Mouse (Mus musculus) gastrocnemius, adult 2 months (tissue): ENCODE data around the gene Pate2. TPM values are rescaled to one million over a fixed set of nuclear protein-coding genes. Genes with fewer than 3 reads are reported as not detected.
"Not testable (repeated sequence)": the region's sequence is repeated elsewhere in the genome, so short reads cannot be mapped to it uniquely, and the experiment has no call there.

Experiments used
- DNase-seq: peaks from one replicate; pipeline ENCODE4 v3.0.0; 2022
- H3K27ac ChIP-seq: fragments of 200-600 bp; 2 replicates; pipeline ENCODE4 v1.8.1; 2022; ENCODE audit warnings: mild to moderate bottlenecking
- H3K4me3 ChIP-seq: fragments of 200-600 bp; 2 replicates; pipeline ENCODE4 v1.8.1; 2022; ENCODE audit warnings: mild to moderate bottlenecking, moderate library complexity
- CTCF ChIP-seq: fragments of 200-600 bp; IDR thresholded peaks from 2 replicates; pipeline ENCODE4 v1.8.1; 2022; ENCODE audit warnings: antibody characterized with exemption, mild to moderate bottlenecking, moderate library complexity
- intact Hi-C: fragments of 180-260 bp; cut with DNase I; formaldehyde crosslinking; loops from one replicate; pipeline ENCODE4 v1.15.1; 2025
- total RNA-seq, 2 experiments: library from RNA; stranded (reverse); gene quantifications; 2 replicates each; pipeline ENCODE4 v1.2.3; 2021

The Pate2 gene
- total RNA-seq, 2 experiments from 2014 or later = not detected

DNA sequence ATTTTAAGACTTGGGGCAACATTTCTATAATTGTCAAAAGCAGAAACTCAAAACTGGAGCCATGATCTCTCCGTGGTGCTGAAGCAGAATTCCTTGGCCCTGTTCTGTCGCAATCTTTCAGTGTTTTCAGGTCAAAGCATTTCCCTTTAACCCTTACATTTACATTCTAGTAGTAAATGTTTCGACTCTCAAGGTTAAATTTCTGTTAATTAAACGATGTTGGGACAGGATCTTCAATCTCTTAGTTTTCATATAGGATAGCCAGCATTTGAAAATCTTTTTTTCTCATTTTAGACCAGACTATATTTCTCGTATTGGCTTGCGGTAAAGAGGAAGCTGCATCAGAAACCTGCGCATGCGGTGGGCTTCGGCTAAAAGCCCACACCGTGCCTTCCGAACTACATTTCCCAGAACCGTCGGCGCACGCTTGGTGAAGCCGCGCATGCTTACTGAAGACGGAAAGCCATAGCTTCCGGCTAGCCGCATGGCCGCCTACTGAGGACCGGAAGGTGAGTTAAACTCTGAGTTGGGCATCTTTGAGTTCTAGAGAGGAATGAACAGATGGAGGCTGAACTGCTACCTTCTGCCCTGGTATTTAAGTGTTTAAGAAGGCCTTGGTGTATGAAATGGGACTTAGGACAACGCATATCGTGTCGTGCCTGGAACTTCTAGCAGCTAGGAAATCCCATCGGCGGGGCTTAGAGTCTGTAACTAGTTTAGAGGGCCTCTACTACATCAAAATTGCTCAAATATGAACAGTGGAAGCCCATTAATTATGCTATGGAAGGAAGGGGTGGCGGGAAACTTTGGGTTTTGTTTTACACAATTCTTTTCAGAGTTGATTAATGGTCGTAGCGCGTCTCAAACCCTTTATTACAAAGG lies 10.8 kb upstream of the Pate2 start:
- peak; percentile 80 for DNase-seq
- intact Hi-C loops = loop anchor here (10.0 kb wide), 1 partner anchor 604 kb away; no protein-coding TSS in a partner anchor
- peak overlapping the region; percentile 89 for H3K4me3 ChIP-seq
- H3K27ac ChIP-seq = peak overlapping the region; percentile 82
- TF ChIP-seq CTCF = no peak

DNA sequence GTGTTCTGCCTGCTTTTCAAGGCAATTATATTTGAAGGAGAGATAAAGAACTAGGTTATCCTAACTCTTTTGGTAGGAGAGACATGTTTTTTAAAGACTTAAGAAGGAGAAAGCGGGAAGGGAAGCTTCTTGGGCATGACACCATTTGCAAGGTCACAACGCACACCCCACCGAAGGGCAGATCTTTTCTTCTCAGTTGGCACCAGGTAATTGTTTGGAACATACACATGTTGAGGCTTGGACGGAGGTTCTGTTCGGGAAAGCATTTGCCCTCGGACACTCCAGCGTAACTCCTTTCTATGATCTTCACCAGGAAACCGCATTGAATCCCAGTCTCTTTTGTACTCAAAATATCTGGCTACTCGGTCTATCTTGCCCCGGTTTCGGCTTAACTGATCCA lies 9.0 kb upstream of the Pate2 start:
- intact Hi-C loops = no loop called here
- TF ChIP-seq CTCF = no peak
- H3K27ac ChIP-seq = no peak overlapping the region
- DNase-seq = no peak
- H3K4me3 ChIP-seq = no peak overlapping the region

DNA sequence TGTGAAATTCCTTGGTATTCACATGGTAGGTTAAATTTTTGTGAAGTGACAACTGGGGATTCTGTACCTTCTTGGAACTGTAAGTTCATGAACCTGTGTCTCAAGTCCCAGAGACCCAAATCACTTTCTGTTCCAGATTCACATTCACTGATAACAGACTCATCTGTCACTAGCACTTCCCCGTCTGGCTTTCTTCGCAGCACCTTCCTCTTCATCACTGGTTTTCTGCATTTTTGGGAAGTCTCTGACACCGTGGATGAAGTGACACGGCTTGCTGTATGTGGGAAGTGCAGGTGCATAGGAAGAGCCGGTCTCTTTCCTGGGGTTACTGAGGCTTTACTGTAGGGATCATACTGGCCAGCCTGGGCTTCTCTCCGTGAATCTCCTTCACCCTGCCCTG lies 8.5 kb upstream of the Pate2 start:
- no peak overlapping the region for H3K27ac ChIP-seq
- no peak for DNase-seq
- TF ChIP-seq CTCF = no peak
- H3K4me3 ChIP-seq = no peak overlapping the region
- intact Hi-C loops = no loop called here

DNA sequence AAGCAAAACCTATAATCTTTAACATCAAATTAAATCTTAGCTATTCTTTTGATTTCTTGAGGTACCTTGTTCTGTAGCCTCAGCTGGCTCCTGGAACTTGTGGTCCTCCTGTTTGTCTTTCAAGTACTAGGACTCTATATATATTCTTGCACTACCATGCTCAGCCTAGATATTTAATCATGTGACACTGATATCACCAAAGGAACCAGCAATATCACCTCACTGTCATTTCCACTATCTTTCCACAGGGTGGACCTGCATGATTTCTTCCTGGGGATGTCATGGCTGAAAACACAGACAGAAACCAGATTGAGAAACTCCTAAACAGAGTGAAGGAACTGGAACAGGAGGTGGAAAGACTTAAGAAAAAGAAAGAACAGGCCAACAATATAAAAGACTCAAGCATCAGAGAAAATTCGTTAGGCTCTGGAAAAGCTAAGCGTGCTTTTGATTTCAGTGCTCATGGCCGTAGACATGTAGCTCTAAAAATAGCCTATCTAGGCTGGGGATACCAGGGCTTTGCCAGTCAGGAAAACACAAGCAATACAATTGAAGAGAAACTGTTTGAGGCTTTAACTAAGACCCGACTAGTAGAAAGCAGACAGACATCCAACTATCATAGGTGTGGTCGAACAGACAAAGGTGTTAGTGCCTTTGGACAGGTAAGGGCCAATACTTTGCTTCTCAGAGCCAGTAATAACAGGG lies 5.4 kb upstream of the Pate2 start:
- Histone ChIP-seq H3K4me3 (no peak overlapping the region), H3K27ac (no peak overlapping the region)
- intact Hi-C loops = no loop called here
- TF ChIP-seq CTCF = no peak
- no peak for DNase-seq

DNA sequence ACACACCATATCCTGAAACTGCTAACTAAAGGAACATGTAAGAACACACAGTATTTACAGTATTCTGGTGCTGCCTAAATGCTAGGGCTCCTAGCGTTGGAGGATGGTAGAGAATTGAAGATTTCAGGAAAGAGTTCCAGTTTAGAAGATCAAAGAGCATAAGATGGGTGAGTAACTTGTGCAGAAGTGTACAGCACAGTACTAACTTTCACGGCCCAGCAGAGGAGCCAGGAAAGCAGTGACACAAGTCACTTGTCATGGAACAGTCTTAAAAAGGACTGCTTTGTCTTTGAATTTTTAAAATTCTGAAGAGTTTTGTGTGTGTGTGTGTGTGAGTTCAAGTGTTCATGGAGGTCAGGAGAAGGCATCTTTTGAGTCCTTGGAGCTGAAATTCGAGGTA lies 2.1 kb upstream of the Pate2 start:
- intact Hi-C loops = no loop called here
- no peak overlapping the region for H3K4me3 ChIP-seq
- H3K27ac ChIP-seq = no peak overlapping the region
- DNase-seq = no peak
- no peak for TF ChIP-seq CTCF

DNA sequence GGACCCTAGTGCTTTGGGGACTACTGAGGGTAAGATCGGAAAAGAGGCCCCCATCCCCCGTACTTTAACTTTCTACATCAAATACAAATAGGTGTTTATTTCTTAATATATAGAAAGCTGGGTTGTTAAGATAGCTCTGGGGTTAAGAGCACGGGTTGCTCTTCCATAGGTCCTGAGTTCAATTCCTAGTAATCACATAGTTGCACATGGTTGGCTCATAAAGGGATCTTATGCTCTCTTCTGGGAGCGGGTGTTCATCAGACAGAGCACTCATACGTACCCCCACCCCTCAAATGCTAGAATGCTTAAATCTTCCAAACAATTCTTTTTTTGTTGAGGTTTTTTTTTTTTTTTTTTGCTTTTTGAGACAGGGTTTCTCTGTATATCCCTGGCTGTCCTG lies 579 bp downstream of the Pate2 start:
- intact Hi-C loops = no loop called here
- no peak for TF ChIP-seq CTCF
- Histone ChIP-seq H3K4me3 (peak overlapping the region; percentile 98), H3K27ac (peak overlapping the region; percentile 92)
- DNase-seq = no peak

DNA sequence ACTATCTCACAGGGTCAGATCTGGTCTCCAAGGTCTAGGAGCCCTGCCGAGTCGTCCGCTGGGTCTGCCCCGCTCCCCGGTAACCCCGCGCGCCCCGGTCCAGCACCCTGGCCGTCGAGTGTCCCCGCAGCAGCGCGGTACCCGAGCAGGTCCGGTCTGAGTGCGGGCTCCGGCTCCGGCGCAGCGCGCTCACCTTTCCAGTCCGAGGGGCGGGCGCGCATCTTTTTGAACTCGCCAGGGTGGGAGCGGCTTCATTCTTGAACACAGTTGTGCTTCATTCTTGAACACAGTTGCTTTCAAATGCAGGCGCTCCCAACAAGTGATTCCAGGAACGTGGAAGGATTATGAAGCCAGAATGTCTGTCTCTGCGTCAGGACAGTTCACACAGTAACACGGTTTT lies 4.3 kb downstream of the Pate2 start:
- no peak for TF ChIP-seq CTCF
- Histone ChIP-seq H3K4me3 (no peak overlapping the region), H3K27ac (no peak overlapping the region)
- DNase-seq = no peak
- intact Hi-C loops = no loop called here

DNA sequence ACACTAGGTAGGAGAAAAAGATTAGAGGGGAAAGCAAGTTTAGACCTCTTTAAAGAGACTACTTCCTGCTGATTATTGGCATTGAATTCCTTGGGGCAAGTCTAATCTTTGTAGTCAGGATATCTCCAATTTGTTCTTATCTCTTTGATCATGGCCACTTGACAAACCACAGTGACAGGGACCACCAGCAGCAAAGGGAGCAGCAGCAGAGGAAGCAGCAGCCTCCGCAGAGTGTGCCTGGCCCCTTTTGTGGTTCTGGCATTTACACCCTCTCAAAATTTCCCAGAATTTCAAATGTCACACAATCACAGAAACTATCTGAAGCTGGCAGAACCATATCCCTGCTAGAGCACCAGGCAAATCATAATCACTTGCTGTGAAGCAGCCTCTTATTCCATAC lies 17.6 kb downstream of the Pate2 start:
- DNase-seq = no peak
- Histone ChIP-seq H3K27ac (no peak overlapping the region), H3K4me3 (no peak overlapping the region)
- intact Hi-C loops = no loop called here
- TF ChIP-seq CTCF = no peak

DNA sequence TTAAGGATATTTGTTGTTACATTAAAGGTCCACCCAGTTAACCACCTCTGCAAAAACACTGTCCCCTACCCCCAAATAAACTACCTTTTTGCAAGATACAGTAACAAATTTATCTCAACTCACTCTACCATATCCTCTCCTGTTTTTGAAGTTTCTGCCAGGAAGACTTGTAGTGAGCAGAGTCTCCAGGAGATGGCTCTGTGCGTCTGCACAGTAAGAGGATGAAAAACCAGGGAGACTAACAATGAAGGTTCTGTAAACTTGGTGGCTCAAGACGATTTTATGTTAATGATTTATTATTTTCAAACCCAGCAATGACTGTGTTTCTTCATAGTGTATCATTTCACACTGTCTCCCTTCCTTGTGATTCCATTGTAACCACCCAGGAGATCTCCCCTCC lies 22.8 kb downstream of the Pate2 start:
- intact Hi-C loops = no loop called here
- DNase-seq = no peak
- H3K4me3 ChIP-seq = no peak overlapping the region
- peak; percentile 47 for TF ChIP-seq CTCF
- H3K27ac ChIP-seq = no peak overlapping the region

DNA sequence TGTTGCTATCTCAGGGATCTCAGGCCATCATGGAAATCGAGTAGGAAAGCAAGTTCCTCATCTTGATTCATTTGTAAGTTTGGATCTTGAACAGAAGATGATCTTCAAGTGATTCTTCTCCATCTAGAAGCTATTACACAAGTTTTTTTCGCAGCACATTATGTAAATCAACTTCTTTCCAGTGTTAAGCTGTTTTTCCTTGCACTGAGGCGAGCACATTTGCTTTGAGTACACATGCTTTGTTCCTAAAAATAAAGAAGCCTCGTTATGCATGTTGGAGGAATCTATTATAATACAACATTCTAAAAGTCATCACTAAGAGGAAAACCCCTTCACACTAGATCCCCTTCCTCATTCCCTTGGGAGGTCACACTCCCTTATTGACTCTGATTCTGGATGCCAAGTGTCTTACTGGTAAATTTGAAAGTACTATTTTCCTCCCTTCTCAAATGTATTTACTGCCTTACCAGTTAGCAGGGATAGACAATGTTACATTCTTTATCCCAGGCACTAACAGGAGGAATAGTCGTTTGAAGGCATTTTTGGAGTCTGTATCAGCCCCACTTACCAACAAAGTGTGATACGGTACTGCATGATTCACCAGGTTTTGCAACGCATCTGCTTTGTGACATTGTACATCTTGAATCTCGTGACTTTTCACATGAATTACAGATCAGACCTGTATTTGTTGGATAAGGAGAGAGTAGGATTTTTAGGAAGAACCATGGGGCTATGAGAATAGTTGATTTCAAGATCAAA lies 37.7 kb downstream of the Pate2 start:
- intact Hi-C loops = no loop called here

DNA sequence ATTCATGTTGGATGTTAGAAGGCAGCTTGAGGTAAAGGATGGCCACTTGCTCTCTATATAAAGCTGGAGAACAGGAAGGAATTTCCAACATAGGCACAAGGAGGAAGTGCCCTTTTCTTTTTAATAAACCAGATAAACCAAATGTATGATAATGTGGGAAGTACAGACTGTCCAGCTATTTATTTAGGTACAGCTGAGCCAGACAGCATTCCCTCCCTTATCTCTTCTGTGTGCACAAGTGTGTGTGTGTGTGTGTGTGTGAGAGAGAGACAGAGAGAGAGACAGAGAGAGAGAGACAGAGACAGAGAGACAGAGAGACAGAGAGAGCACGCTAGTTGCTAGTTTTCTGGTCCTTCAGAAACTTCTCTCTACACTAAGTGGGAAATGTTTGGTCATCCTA lies 41.8 kb downstream of the Pate2 start, which contains the start of gene Pate4:
TSS of gene Pate4 (minus strand) at position 101 of the 400 bp plus-strand sequence.
- no peak within 1 kb of the TSS for H3K27ac ChIP-seq
- TF ChIP-seq CTCF = no peak
- intact Hi-C loops = no loop called here
- no peak for DNase-seq
- no peak within 1 kb of the TSS for H3K4me3 ChIP-seq

More for the DNA sequence above, 37.7 kb downstream of the Pate2 start:
- DNase-seq = no peak
- Histone ChIP-seq H3K27ac (no peak overlapping the region), H3K4me3 (no peak overlapping the region)
- TF ChIP-seq CTCF = no peak

DNA sequence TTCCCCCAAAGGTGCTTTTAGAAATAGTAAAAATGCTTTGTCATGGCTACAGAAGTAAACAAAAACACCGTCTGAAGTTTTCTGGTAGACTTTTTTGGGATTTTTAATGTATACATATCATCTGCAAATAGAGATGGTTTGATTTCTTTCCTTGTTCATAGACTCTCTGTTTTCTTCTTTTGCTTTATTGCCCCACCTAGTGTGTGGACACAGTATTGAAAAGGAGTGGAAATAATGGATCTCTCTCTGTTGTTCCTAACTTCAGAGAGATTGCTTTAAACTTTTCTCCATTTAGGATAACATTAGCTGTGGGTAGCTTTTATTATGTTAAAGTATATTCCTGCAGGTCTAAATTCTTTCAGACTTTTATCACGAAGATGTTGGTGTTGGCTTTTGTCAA lies 43.9 kb downstream of the Pate2 start:
- no peak overlapping the region for H3K4me3 ChIP-seq
- TF ChIP-seq CTCF = peak; percentile 23; the same call in 1 of the 2 replicates
- no peak for DNase-seq
- no peak overlapping the region for H3K27ac ChIP-seq
- intact Hi-C loops = no loop called here

DNA sequence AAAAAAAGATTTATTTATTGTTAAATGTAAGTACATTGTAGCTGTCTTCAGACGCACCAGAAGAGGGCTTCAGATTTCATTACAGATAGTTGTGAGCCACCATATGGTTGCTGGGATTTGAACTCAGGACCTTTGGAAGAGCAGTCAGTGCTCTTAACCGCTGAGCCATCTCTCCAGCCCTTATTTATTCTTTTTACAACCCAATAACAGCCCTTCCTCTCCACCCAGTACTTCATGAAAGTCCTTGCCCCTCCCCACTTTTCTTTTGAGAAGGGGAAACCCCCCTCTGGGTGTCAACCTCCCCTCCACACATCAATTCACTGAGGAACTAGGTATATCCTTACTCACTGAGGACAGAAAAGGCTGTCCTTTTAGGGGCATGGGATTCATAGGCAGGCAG lies 46.7 kb downstream of the Pate2 start:
- H3K4me3 ChIP-seq, DNase-seq, H3K27ac ChIP-seq, intact Hi-C loops: not testable (repeated sequence)
